Mouse (Mus musculus): Measurements from ENCODE around the gene Cacna2d3. TPM values are rescaled to one million over a fixed set of nuclear protein-coding genes. Genes with fewer than 3 reads are reported as not detected.

The Cacna2d3 gene
- total RNA-seq, 1 experiment, result 0.40 TPM

DNA sequence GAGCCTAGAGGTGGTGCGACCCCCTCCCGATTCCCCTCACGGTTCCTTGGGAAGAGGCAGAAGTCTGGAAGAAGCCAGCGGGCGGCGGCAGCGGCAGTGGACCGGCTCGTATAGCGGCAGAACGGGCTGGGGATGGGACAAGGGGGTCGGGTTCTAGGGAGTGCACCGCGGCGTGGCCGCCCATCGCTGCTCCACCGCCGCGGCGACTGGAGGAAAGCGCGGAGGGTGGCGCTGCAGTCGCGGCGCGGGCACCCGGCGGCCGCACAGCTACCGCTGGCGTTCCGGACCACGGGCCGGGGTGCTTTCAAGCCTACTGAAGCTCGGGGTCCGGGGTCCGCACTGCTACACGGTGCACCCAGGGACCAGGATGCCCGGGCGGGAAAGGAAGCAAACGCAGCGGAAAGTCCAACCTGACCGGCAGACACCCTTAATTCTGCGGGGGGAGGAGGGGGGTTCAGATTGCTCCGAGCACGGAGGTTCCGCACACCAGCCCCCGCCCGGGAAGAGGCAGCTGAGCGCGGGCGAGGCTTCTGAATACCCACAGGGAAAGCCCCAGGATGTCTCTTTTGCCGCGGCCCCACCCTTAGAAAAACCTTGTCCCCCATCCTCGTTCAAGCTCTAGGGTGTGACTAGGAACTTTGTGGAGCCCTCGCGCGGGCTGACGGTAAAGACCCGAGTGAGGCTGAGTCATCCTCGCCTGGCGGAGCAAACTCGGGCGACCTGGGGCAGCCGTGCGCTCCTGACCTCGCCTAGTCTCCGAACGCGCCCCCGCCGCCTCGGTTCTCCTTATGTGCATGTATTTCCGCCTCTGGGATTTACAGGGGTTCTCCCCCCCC lies 940 bp upstream of the Cacna2d3 start:
- Histone ChIP-seq H3K27ac (ENCODE audit: insufficient read depth, low read depth, low read length, poor library complexity, severe bottlenecking) (no peak overlapping the region), H3K9ac (ENCODE audit: insufficient read depth, low read depth, low read length, poor library complexity, severe bottlenecking) (peak overlapping the region; percentile 2)
- in situ Hi-C loops (cut with MboI; ENCODE audit: low sequenced_read_pairs in 2 of 2, unreplicated experiment in 2 of 2), result loop anchor here (10.0 kb wide), 1 partner anchor 1218 kb away; the partner anchor contains the start of gene Wnt5a (in 2 of the 2)

GRCm38 (mm10) chr14:29721131-29721487 lies 555 bp downstream of the Cacna2d3 start:
- Histone ChIP-seq H3K4me3 (ENCODE audit: insufficient read depth in 1 of 2, low read depth in 1 of 2, low read length in 2 of 2, poor library complexity in 1 of 2, severe bottlenecking in 1 of 2) (peak overlapping the region; percentile 75 to 77), H3K4me1 (ENCODE audit: control insufficient read depth in 2 of 2, insufficient read depth in 2 of 2, low read length in 2 of 2, poor library complexity in 1 of 2) (peaks cover 0 to 2% of the 10 kb centered on the region in 2 experiments; a peak in 1 of 4 replicates), H3K27ac (ENCODE audit: insufficient read depth, low read depth, low read length, poor library complexity, severe bottlenecking) (no peak overlapping the region), H3K36me3 (ENCODE audit: control insufficient read depth, insufficient read depth, low read length, poor library complexity, severe bottlenecking) (no peaks in the 10 kb centered on the region), H3K9me3 (ENCODE audit: control insufficient read depth, insufficient read depth, low read depth, low read length) (no peaks in the 10 kb centered on the region), H3K9ac (ENCODE audit: insufficient read depth, low read depth, low read length, poor library complexity, severe bottlenecking) (no peak overlapping the region)
- in situ Hi-C loops (cut with MboI; ENCODE audit: low sequenced_read_pairs in 2 of 2, unreplicated experiment in 2 of 2), result loop anchor here (10.0 kb wide), 1 partner anchor 1216 kb away; the partner anchor contains the start of gene Wnt5a (in 2 of the 2)
- no peak for TF ChIP-seq ZNF384 (IDR thresholded peaks at IDR 0.05; ENCODE audit: low read depth, low read length)
- no peak for TF ChIP-seq CHD2 (IDR thresholded peaks at IDR 0.05; ENCODE audit: low read depth, low read length)
- no peak for TF ChIP-seq HCFC1 (IDR thresholded peaks at IDR 0.05; ENCODE audit: borderline replicate concordance, insufficient read depth, low read length)
- no peak for TF ChIP-seq ZC3H11A (IDR thresholded peaks at IDR 0.05; ENCODE audit: borderline replicate concordance, low read depth, low read length)
- TF ChIP-seq MAFK (IDR thresholded peaks at IDR 0.05; ENCODE audit: insufficient read depth, low read depth, low read length), result no peak
- DNase-seq (ENCODE audit: low read depth, low spot score), result peak; percentile 27

More for the DNA sequence above, 940 bp upstream of the Cacna2d3 start:
- Histone ChIP-seq H3K4me1 (ENCODE audit: control insufficient read depth in 2 of 2, insufficient read depth in 2 of 2, low read length in 2 of 2, poor library complexity in 1 of 2) (peaks cover 0 to 2% of the 10 kb centered on the region in 2 experiments; a peak in 1 of 4 replicates), H3K4me3 (ENCODE audit: insufficient read depth in 1 of 2, low read depth in 1 of 2, low read length in 2 of 2, poor library complexity in 1 of 2, severe bottlenecking in 1 of 2) (peak overlapping the region; percentile 75 to 78), H3K36me3 (ENCODE audit: control insufficient read depth, insufficient read depth, low read length, poor library complexity, severe bottlenecking) (no peaks in the 10 kb centered on the region), H3K9me3 (ENCODE audit: control insufficient read depth, insufficient read depth, low read depth, low read length) (no peaks in the 10 kb centered on the region)
- TF ChIP-seq ZNF384 (IDR thresholded peaks at IDR 0.05; ENCODE audit: low read depth, low read length), result no peak
- TF ChIP-seq MAFK (IDR thresholded peaks at IDR 0.05; ENCODE audit: insufficient read depth, low read depth, low read length), result no peak
- TF ChIP-seq CHD2 (IDR thresholded peaks at IDR 0.05; ENCODE audit: low read depth, low read length), result no peak
- no peak for TF ChIP-seq ZC3H11A (IDR thresholded peaks at IDR 0.05; ENCODE audit: borderline replicate concordance, low read depth, low read length)
- no peak for TF ChIP-seq HCFC1 (IDR thresholded peaks at IDR 0.05; ENCODE audit: borderline replicate concordance, insufficient read depth, low read length)
- peak; percentile 34 for DNase-seq (ENCODE audit: low read depth, low spot score)

DNA sequence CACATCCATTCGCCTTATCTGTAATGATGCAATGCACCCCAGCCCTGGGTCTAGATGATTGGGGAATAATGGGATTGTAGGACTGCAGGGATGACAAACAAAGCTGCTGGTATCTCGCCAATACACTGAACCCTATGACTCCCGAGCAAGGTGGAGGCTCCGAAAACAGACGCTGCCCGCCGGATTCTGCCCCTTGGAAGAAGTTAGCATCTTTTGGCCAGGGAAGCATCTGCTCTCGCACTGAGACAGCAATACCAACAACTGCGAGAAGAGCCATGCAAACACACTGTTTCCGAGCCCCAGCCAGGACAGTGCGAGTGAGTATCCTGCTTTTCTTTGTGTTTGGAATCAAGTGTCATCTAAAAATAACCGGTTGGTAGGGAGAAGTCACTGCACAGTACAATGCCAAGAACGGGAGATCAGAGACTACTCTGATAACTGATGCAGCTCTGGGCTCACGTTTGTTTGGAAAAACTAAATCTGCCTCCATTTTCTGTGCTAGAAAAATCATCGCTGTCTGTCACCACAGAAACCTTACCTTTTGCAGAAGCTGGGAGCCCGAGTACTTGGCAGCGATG lies 1.2 kb downstream of the Cacna2d3 start:
- H3K9me3 ChIP-seq (ENCODE audit: control insufficient read depth, insufficient read depth, low read depth, low read length), result no peaks in the 10 kb centered on the region
- in situ Hi-C loops (cut with MboI; ENCODE audit: low sequenced_read_pairs in 2 of 2, unreplicated experiment in 2 of 2), result loop anchor here (10.0 kb wide), 1 partner anchor 1216 kb away; the partner anchor contains the start of gene Wnt5a (in 2 of the 2)
- no peak overlapping the region for H3K4me3 ChIP-seq (ENCODE audit: insufficient read depth in 1 of 2, low read depth in 1 of 2, low read length in 2 of 2, poor library complexity in 1 of 2, severe bottlenecking in 1 of 2)
- TF ChIP-seq ZNF384 (IDR thresholded peaks at IDR 0.05; ENCODE audit: low read depth, low read length) (no peak), MAFK (IDR thresholded peaks at IDR 0.05; ENCODE audit: insufficient read depth, low read depth, low read length) (no peak), CHD2 (IDR thresholded peaks at IDR 0.05; ENCODE audit: low read depth, low read length) (no peak), HCFC1 (IDR thresholded peaks at IDR 0.05; ENCODE audit: borderline replicate concordance, insufficient read depth, low read length) (no peak), ZC3H11A (IDR thresholded peaks at IDR 0.05; ENCODE audit: borderline replicate concordance, low read depth, low read length) (no peak)
- H3K9ac ChIP-seq (ENCODE audit: insufficient read depth, low read depth, low read length, poor library complexity, severe bottlenecking), result no peak overlapping the region
- peaks cover 0 to 2% of the 10 kb centered on the region in 2 experiments; a peak in 1 of 4 replicates for H3K4me1 ChIP-seq (ENCODE audit: control insufficient read depth in 2 of 2, insufficient read depth in 2 of 2, low read length in 2 of 2, poor library complexity in 1 of 2)
- H3K27ac ChIP-seq (ENCODE audit: insufficient read depth, low read depth, low read length, poor library complexity, severe bottlenecking), result no peak overlapping the region
- H3K36me3 ChIP-seq (ENCODE audit: control insufficient read depth, insufficient read depth, low read length, poor library complexity, severe bottlenecking), result no peaks in the 10 kb centered on the region
- no peak for DNase-seq (ENCODE audit: low read depth, low spot score)

GRCm38 (mm10) chr14:29712621-29713020 lies 9.0 kb downstream of the Cacna2d3 start:
- H3K9me3 ChIP-seq (ENCODE audit: control insufficient read depth, insufficient read depth, low read depth, low read length), result no peaks in the 10 kb centered on the region
- no peak for TF ChIP-seq MAFK (IDR thresholded peaks at IDR 0.05; ENCODE audit: insufficient read depth, low read depth, low read length)
- TF ChIP-seq CHD2 (IDR thresholded peaks at IDR 0.05; ENCODE audit: low read depth, low read length), result no peak
- no peak for TF ChIP-seq ZC3H11A (IDR thresholded peaks at IDR 0.05; ENCODE audit: borderline replicate concordance, low read depth, low read length)
- TF ChIP-seq ZNF384 (IDR thresholded peaks at IDR 0.05; ENCODE audit: low read depth, low read length), result no peak
- TF ChIP-seq HCFC1 (IDR thresholded peaks at IDR 0.05; ENCODE audit: borderline replicate concordance, insufficient read depth, low read length), result no peak
- H3K4me1 ChIP-seq (ENCODE audit: control insufficient read depth in 2 of 2, insufficient read depth in 2 of 2, low read length in 2 of 2, poor library complexity in 1 of 2), result peaks cover 0 to 2% of the 10 kb centered on the region in 2 experiments; a peak in 1 of 4 replicates
- in situ Hi-C loops (cut with MboI; ENCODE audit: low sequenced_read_pairs in 2 of 2, unreplicated experiment in 2 of 2), result no loop called here
- no peak overlapping the region for H3K9ac ChIP-seq (ENCODE audit: insufficient read depth, low read depth, low read length, poor library complexity, severe bottlenecking)
- no peak for DNase-seq (ENCODE audit: low read depth, low spot score)
- H3K4me3 ChIP-seq (ENCODE audit: insufficient read depth in 1 of 2, low read depth in 1 of 2, low read length in 2 of 2, poor library complexity in 1 of 2, severe bottlenecking in 1 of 2), result no peak overlapping the region
- H3K36me3 ChIP-seq (ENCODE audit: control insufficient read depth, insufficient read depth, low read length, poor library complexity, severe bottlenecking), result no peaks in the 10 kb centered on the region
- H3K27ac ChIP-seq (ENCODE audit: insufficient read depth, low read depth, low read length, poor library complexity, severe bottlenecking), result no peak overlapping the region

Measured in ES-E14 (cell line).